Mouse (Mus musculus) thymus, postnatal 36 days (tissue): ENCODE measurements at regions not wholly inside any gene's neighbourhood (a gene's known extent, or its start where the extent isn't known, plus 50 kb on each side); places are given as distances from the start of the nearest gene placed in this dataset.
"Not testable (repeated sequence)": the region's sequence is repeated elsewhere in the genome, so short reads cannot be mapped to it uniquely, and the experiment has no call there.

ENCODE experiments used
- DNase-seq, 2 experiments: peaks; one replicate each; pipeline ENCODE4 v3.0.0; 2022; ENCODE audit warnings: mixed read lengths in 2 of 2

- no peak for DNase-seq
These were observed 286.6 kb upstream of the Got2 start for GRCm38 (mm10) chr8:96174996-96175395.

- no peak for DNase-seq
These were observed 276.6 kb upstream of the Got2 start for GRCm38 (mm10) chr8:96164933-96165332.

GRCm38 (mm10) chr8:96159899-96160298 lies 271.6 kb upstream of the Got2 start:
- DNase-seq = no peak

GRCm38 (mm10) chr8:96152496-96153250 lies 264.3 kb upstream of the Got2 start:
- DNase-seq = peak; percentile 11 to 12

GRCm38 (mm10) chr8:96152056-96152455 lies 263.7 kb upstream of the Got2 start:
- DNase-seq = no peak

- DNase-seq = no peak
These were observed 262.7 kb upstream of the Got2 start for GRCm38 (mm10) chr8:96151065-96151472.

GRCm38 (mm10) chr8:96132183-96132582 lies 243.8 kb upstream of the Got2 start:
- DNase-seq = no peak

GRCm38 (mm10) chr8:96128329-96128728 lies 240.0 kb upstream of the Got2 start:
- DNase-seq = no peak

GRCm38 (mm10) chr8:96100817-96101216 lies 212.5 kb upstream of the Got2 start:
- DNase-seq = no peak

GRCm38 (mm10) chr8:96092931-96093330 lies 204.6 kb upstream of the Got2 start:
- no peak for DNase-seq

- DNase-seq = no peak
These were observed 201.9 kb upstream of the Got2 start for GRCm38 (mm10) chr8:96090231-96090630.

- DNase-seq = no peak
These were observed 180.0 kb upstream of the Got2 start for GRCm38 (mm10) chr8:96068306-96068705.

- no peak for DNase-seq
These were observed 159.3 kb upstream of the Got2 start for GRCm38 (mm10) chr8:96047686-96048085.

GRCm38 (mm10) chr8:96042335-96042734 lies 154.0 kb upstream of the Got2 start:
- DNase-seq = no peak

GRCm38 (mm10) chr8:96040216-96040615 lies 151.9 kb upstream of the Got2 start:
- no peak for DNase-seq

GRCm38 (mm10) chr8:96018742-96019141 lies 130.4 kb upstream of the Got2 start:
- not testable (repeated sequence) for DNase-seq

GRCm38 (mm10) chr8:96012002-96012401 lies 123.7 kb upstream of the Got2 start:
- DNase-seq = no peak

GRCm38 (mm10) chr8:95991826-95992463 lies 103.6 kb upstream of the Got2 start:
- no peak for DNase-seq

- DNase-seq = no peak
These were observed 100.5 kb upstream of the Got2 start for GRCm38 (mm10) chr8:95988616-95989380.

GRCm38 (mm10) chr8:95987011-95987440 lies 98.7 kb upstream of the Got2 start:
- DNase-seq = no peak

- DNase-seq = no peak
These were observed 98.1 kb upstream of the Got2 start for GRCm38 (mm10) chr8:95986410-95986809.

GRCm38 (mm10) chr8:95983690-95984089 lies 95.3 kb upstream of the Got2 start:
- DNase-seq = no peak

GRCm38 (mm10) chr8:95980405-95980804 lies 92.1 kb upstream of the Got2 start:
- DNase-seq = no peak

GRCm38 (mm10) chr8:95979223-95979622 lies 90.9 kb upstream of the Got2 start:
- DNase-seq = no peak
